In genomic region chr9:83556236-83556635, GRCm38 (mm10) we compare ENCODE assay signal across 10 mouse cellular contexts. TPM values are rescaled to one million over a fixed set of nuclear protein-coding genes. Genes with fewer than 3 reads are reported as not detected.
DNase-seq lines count a peak whose midpoint lies in the region; ATAC-seq and TF ChIP-seq lines count a peak whose summit lies in the region.
"Had no signal": no experiment of that assay in that cellular context is flagged by ENCODE, and none has a peak within 500 bp of the region (broad histone marks: within the 10 kb centered on the region; RNA-seq: fewer than 3 reads in every experiment).

No protein-coding gene starts in this region.

- no peaks in the 10 kb centered on the region for H3K9me3 ChIP-seq in kidney, embryonic 14.5 days (ENCODE audit: control insufficient read depth, low read length)
- no peaks in the 10 kb centered on the region for H3K9me3 ChIP-seq in forebrain, embryonic 12.5 days
- H3K9me3 ChIP-seq: limb, embryonic 12.5 days had no signal

- H3K4me2 ChIP-seq in kidney, embryonic 14.5 days (replicated peaks; ENCODE audit: low read depth, low read length) = no peak overlapping the region
- H3K4me2 ChIP-seq in forebrain, embryonic 12.5 days = no peak overlapping the region
- H3K4me2 ChIP-seq: limb, embryonic 12.5 days had no signal

- TF ChIP-seq CTCF in kidney, adult 2 months (conservative IDR thresholded peaks at IDR 0.05; ENCODE audit: insufficient read depth, insufficient read length, low read depth, low read length) = no peak

- H3K36me3 ChIP-seq in kidney, adult 2 months (ENCODE audit: control insufficient read depth, insufficient read depth, low read length) = no peaks in the 10 kb centered on the region
- no peaks in the 10 kb centered on the region for H3K36me3 ChIP-seq in kidney, embryonic 14.5 days (ENCODE audit: control insufficient read depth, insufficient read depth, low read length)
- no peaks in the 10 kb centered on the region for H3K36me3 ChIP-seq in forebrain, embryonic 12.5 days (replicated peaks)
- H3K36me3 ChIP-seq: limb, embryonic 12.5 days had no signal

- WGBS in kidney, adult 2 months = 25% methylated on average over 6 of the region's 6 CpGs
- WGBS in kidney, embryonic 14.5 days = 39% methylated on average over 6 of the region's 6 CpGs
- 44% methylated on average over 6 of the region's 6 CpGs for WGBS in forebrain, embryonic 12.5 days

- no peaks in the 10 kb centered on the region for H3K27me3 ChIP-seq in kidney, adult 2 months (replicated peaks; ENCODE audit: control insufficient read depth, insufficient read depth, low read length)
- H3K27me3 ChIP-seq in kidney, embryonic 14.5 days (ENCODE audit: control insufficient read depth, insufficient read depth, low read length) = no peaks in the 10 kb centered on the region
- no peaks in the 10 kb centered on the region for H3K27me3 ChIP-seq in forebrain, embryonic 12.5 days
- H3K27me3 ChIP-seq: limb, embryonic 12.5 days had no signal

- DNase-seq in cerebellum, postnatal 10 days = peak; percentile 46 to 55
- DNase-seq in cerebellum, adult 11-12 months = no peak
- peak; percentile 68 for DNase-seq in kidney, adult 2 months
- DNase-seq in kidney, postnatal 10 days = peak; percentile 51
- no peak for DNase-seq in left cerebral cortex, adult 18-20 months (ENCODE audit: low spot score in 2 of 2)
- no peak for DNase-seq in urinary bladder, postnatal 14 days (ENCODE audit: low spot score)
- DNase-seq: right cerebral cortex, postnatal 25 days had no signal

- H3K4me3 ChIP-seq in kidney, adult 2 months (ENCODE audit: insufficient read depth, low read depth, low read length) = no peak overlapping the region
- no peak overlapping the region for H3K4me3 ChIP-seq in kidney, embryonic 14.5 days (ENCODE audit: low read length)
- H3K4me3 ChIP-seq in forebrain, embryonic 12.5 days (replicated peaks) = no peak overlapping the region
- H3K4me3 ChIP-seq: limb, embryonic 12.5 days had no signal

- H3K27ac ChIP-seq in kidney, adult 2 months (ENCODE audit: insufficient read depth, low read depth, low read length) = no peak overlapping the region
- no peak overlapping the region for H3K27ac ChIP-seq in kidney, embryonic 14.5 days (ENCODE audit: low read depth, low read length)
- H3K27ac ChIP-seq in forebrain, embryonic 12.5 days = no peak overlapping the region

- H3K9ac ChIP-seq in kidney, embryonic 14.5 days (ENCODE audit: low read depth, low read length) = no peak overlapping the region
- H3K9ac ChIP-seq in forebrain, embryonic 12.5 days = no peak overlapping the region
- H3K9ac ChIP-seq: limb, embryonic 12.5 days had no signal

- TF ChIP-seq POLR2A in kidney, adult 2 months (IDR thresholded peaks at IDR 0.05; ENCODE audit: low read depth, low read length) = no peak

- peaks cover 5% of the 10 kb centered on the region for H3K4me1 ChIP-seq in kidney, adult 2 months (ENCODE audit: control insufficient read depth, insufficient read depth, low read length)
- H3K4me1 ChIP-seq in kidney, embryonic 14.5 days (ENCODE audit: control insufficient read depth, insufficient read depth, low read length) = peaks cover 11% of the 10 kb centered on the region
- peaks cover 14% of the 10 kb centered on the region for H3K4me1 ChIP-seq in forebrain, embryonic 12.5 days

- ATAC-seq in kidney, embryonic 14.5 days (ENCODE audit: low FRiP score, low TSS enrichment) = no peak
- peak; percentile 57; the same call in 1 of the 2 replicates for ATAC-seq in forebrain, embryonic 12.5 days (ENCODE audit: low FRiP score)

RNA-seq across cellular contexts. Expression of gene Sh3bgrl2, which starts 8.1 kb away (rescaled TPM):
- polyA plus RNA-seq in kidney, adult 2 months (2012; rRNA removed) = 10.5 and 12.1 TPM in 2 replicates
- 14.9 and 22.7 TPM in 2 replicates for polyA plus RNA-seq in kidney, embryonic 14.5 days (2014; fragmentation: Nextera tagmentation; extraction: Ambion mirVana)
- polyA plus RNA-seq in forebrain, embryonic 12.5 days (2016; fragmentation: Nextera tagmentation; extraction: Ambion mirVana) = 9.9 and 11.3 TPM in 2 replicates
- 10 to 100 TPM; 29.8 to 33.1 TPM for total RNA-seq in left cerebral cortex, adult 18-20 months (2021)

Comparison
In these comparisons a context has a peak if more than half of its experiments do, and no peak if none do; other contexts are left out.
1. DNase-seq: peak in cerebellum, postnatal 10 days (2 of 2), kidney, adult 2 months (single experiment) and kidney, postnatal 10 days (single experiment); none in cerebellum, adult 11-12 months (single experiment), left cerebral cortex, adult 18-20 months (0 of 2) and urinary bladder, postnatal 14 days (single experiment).